Mouse (Mus musculus): ENCODE measurements at regions not wholly inside any gene's neighbourhood (a gene's known extent, or its start where the extent isn't known, plus 50 kb on each side); places are given as distances from the start of the nearest gene placed in this dataset.

DNA sequence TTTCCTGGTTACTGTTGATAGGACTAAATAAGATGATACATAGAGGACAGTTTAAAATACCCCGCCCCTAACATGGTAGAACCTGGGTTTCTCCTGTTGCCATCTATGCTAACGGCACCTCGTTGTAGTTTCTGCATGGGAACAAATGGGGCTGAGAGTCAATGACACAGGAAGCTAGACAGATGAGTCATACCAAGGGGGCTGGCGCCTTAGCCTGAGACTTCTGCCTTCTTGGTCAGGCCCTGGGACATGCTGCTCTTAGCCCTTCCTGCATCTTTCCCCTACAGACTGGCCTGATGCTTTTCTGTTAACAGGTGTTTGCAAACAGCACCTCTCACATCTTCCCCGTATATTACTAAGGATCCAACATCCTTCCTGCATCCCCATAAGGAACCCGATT is 250.5 kb downstream of the Lyplal1 start:
- TF ChIP-seq POLR2A (IDR thresholded peaks at IDR 0.05; ENCODE audit: borderline replicate concordance, extremely low read depth, low read depth, low read length), result no peak
- TF ChIP-seq CTCF (IDR thresholded peaks at IDR 0.05; ENCODE audit: insufficient read depth, low read length), result no peak
